Mouse (Mus musculus): Measurements from ENCODE around the gene Rab5c. TPM values are rescaled to one million over a fixed set of nuclear protein-coding genes. Genes with fewer than 3 reads are reported as not detected.

Rab5c gene
- polyA plus RNA-seq, 1 experiment from 2014 or later = 25.2 TPM

- H3K4me1 ChIP-seq = peaks cover 32% of the 10 kb centered on the region
- H3K27me3 ChIP-seq = no peaks in the 10 kb centered on the region; the same call in 1 of the 2 replicates
These were observed 21.4 kb downstream of the Rab5c start for GRCm38 (mm10) chr11:100716649-100717048.

GRCm38 (mm10) chr11:100714948-100715347 lies 23.1 kb downstream of the Rab5c start:
- peaks cover 49% of the 10 kb centered on the region for H3K36me3 ChIP-seq (replicated peaks)

More at GRCm38 (mm10) chr11:100716649-100717048, 21.4 kb downstream of the Rab5c start:
- Histone ChIP-seq H3K4me2 (no peak overlapping the region), H3K9ac (no peak overlapping the region), H3K36me3 (replicated peaks) (peaks cover 42% of the 10 kb centered on the region), H3K4me3 (replicated peaks) (no peak overlapping the region), H3K9me3 (no peaks in the 10 kb centered on the region), H3K27ac (no peak overlapping the region)
- ATAC-seq (ENCODE audit: low FRiP score) = no peak
- 90% methylated on average over 3 of the region's 3 CpGs for WGBS

DNA sequence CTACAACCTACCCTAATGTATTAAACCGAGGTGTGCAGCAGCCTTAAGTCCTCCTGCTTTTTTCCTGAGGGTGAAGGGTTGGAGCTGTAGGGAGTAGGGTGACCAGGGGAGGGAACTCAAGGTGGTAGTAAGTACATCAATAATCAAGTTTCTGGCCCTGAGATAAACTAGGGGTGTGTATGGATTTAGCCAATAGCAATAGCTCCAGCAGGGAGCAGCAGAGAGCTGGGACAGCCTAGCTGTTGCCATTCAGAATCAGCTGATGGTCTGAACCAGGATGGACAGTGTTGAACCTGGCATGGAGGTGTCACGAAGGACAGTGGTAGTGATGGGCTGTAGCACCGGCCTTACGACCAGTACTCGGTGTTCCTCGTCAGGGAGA lies 23.5 kb downstream of the Rab5c start:
- H3K9me3 ChIP-seq = no peaks in the 10 kb centered on the region
- 0 out of 2 replicates have a peak overlapping the region, but pooled peaks have one; percentile 53 for H3K9ac ChIP-seq
- 0 out of 2 replicates have a peak overlapping the region, but pooled peaks have one; percentile 13 for H3K4me3 ChIP-seq (replicated peaks)
- no peak overlapping the region for H3K27ac ChIP-seq
- no peak for ATAC-seq (ENCODE audit: low FRiP score)
- H3K4me2 ChIP-seq = peak overlapping the region; percentile 44
- peaks cover 50% of the 10 kb centered on the region for H3K36me3 ChIP-seq (replicated peaks)
- H3K27me3 ChIP-seq = no peaks in the 10 kb centered on the region; the same call in 1 of the 2 replicates
- H3K4me1 ChIP-seq = peaks cover 27% of the 10 kb centered on the region
- WGBS = 47% methylated on average over 6 of the region's 6 CpGs

More at GRCm38 (mm10) chr11:100714948-100715347, 23.1 kb downstream of the Rab5c start:
- 71% methylated on average over 6 of the region's 6 CpGs for WGBS
- Histone ChIP-seq H3K27ac (no peak overlapping the region), H3K4me1 (peaks cover 27% of the 10 kb centered on the region), H3K4me2 (no peak overlapping the region), H3K4me3 (replicated peaks) (no peak overlapping the region), H3K27me3 (no peaks in the 10 kb centered on the region; the same call in 1 of the 2 replicates), H3K9ac (no peak overlapping the region), H3K9me3 (no peaks in the 10 kb centered on the region)
- ATAC-seq (ENCODE audit: low FRiP score) = no peak

GRCm38 (mm10) chr11:100713735-100714533 lies 24.1 kb downstream of the Rab5c start, which contains the start of gene Hspb9:
Gene Hspb9, plus strand, starts transcription at chr11:100713850.
- H3K9me3 ChIP-seq = no peaks in the 10 kb centered on the region
- WGBS = 4% methylated on average over 38 of the region's 38 CpGs
- 0 out of 2 replicates have a peak within 1 kb of the TSS, but pooled peaks have one; percentile 36 for H3K27ac ChIP-seq
- no peaks in the 10 kb centered on the region; the same call in 1 of the 2 replicates for H3K27me3 ChIP-seq
- ATAC-seq (ENCODE audit: low FRiP score) = no peak
- H3K4me3 ChIP-seq (replicated peaks) = peak within 1 kb of the TSS; percentile 13
- peak within 1 kb of the TSS; percentile 53 for H3K9ac ChIP-seq
- peak within 1 kb of the TSS; percentile 64 for H3K4me2 ChIP-seq
- H3K36me3 ChIP-seq (replicated peaks) = peaks cover 52% of the 10 kb centered on the region
- H3K4me1 ChIP-seq = peaks cover 27% of the 10 kb centered on the region

DNA sequence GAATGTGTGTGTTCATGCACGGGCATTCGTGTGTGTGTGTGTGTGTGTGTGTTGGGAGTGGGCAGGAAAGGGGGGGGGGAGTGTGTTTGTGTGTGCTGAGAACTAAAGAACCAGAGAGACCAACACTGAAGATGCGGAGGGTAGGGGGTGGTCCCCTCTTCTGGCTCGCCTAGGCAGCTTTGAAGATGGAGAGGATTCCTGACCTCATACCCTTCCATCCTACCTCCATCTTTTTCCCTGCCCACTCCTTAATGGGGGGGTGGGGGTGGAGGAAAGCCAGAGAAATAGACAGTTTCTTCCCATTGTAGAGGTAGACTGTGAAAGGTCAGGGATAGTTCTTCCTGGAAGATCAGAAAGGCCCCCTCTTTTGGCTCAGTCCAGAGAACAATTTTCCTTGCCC lies 24.8 kb downstream of the Rab5c start:
- H3K4me1 ChIP-seq = peaks cover 27% of the 10 kb centered on the region
- 0 out of 2 replicates have a peak overlapping the region, but pooled peaks have one; percentile 36 for H3K27ac ChIP-seq
- WGBS = 52% methylated on average over 4 of the region's 4 CpGs
- H3K9me3 ChIP-seq = no peaks in the 10 kb centered on the region
- H3K36me3 ChIP-seq (replicated peaks) = peaks cover 52% of the 10 kb centered on the region
- H3K9ac ChIP-seq = peak overlapping the region; percentile 53; the same call in 1 of the 2 replicates
- H3K4me2 ChIP-seq = no peak overlapping the region
- no peaks in the 10 kb centered on the region; the same call in 1 of the 2 replicates for H3K27me3 ChIP-seq
- no peak for ATAC-seq (ENCODE audit: low FRiP score)
- H3K4me3 ChIP-seq (replicated peaks) = peak overlapping the region; percentile 13

GRCm38 (mm10) chr11:100711783-100712615 lies 26.0 kb downstream of the Rab5c start, which contains the start of gene Kat2a:
Gene Kat2a, minus strand, starts transcription at chr11:100712465.
- peaks cover 27% of the 10 kb centered on the region for H3K4me1 ChIP-seq
- 2% methylated on average over 48 of the region's 48 CpGs for WGBS

DNA sequence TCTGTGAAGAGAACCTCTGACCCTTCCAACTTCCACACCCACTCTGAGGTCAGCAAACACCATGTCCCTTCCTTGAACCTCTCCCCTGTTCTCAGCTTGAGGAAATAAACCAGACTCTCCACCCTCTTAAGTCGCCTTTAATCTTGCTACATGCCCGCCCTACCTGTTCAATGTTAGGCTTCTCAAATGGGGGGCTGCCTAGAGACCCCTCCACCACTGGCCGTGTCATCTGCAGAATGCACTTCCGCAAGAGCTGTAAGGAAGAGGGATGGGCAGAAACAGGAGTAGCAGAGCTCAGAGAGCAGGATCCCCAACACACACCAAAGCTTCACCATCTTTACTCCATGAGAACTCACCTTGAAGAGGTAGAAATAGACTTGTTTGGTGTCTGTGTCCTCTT lies 27.0 kb downstream of the Rab5c start:
- Histone ChIP-seq H3K36me3 (replicated peaks) (peaks cover 53% of the 10 kb centered on the region), H3K4me1 (peaks cover 27% of the 10 kb centered on the region), H3K27me3 (no peaks in the 10 kb centered on the region; the same call in 1 of the 2 replicates), H3K4me2 (peak overlapping the region; percentile 64), H3K9me3 (no peaks in the 10 kb centered on the region), H3K27ac (no peak overlapping the region), H3K9ac (peak overlapping the region; percentile 13; the same call in 1 of the 2 replicates), H3K4me3 (replicated peaks) (no peak overlapping the region)
- ATAC-seq (ENCODE audit: low FRiP score) = no peak
- WGBS = 90% methylated on average over 4 of the region's 4 CpGs

More at GRCm38 (mm10) chr11:100711783-100712615, 26.0 kb downstream of the Rab5c start, which contains the start of gene Kat2a:
- H3K27ac ChIP-seq = peak within 1 kb of the TSS; percentile 59
- peak within 1 kb of the TSS; percentile 94 for H3K4me3 ChIP-seq (replicated peaks)
- peak; percentile 94 for ATAC-seq (ENCODE audit: low FRiP score)
- H3K9ac ChIP-seq = peak within 1 kb of the TSS; percentile 92
- no peaks in the 10 kb centered on the region; the same call in 1 of the 2 replicates for H3K27me3 ChIP-seq
- no peaks in the 10 kb centered on the region for H3K9me3 ChIP-seq
- peak within 1 kb of the TSS; percentile 64 for H3K4me2 ChIP-seq
- peaks cover 53% of the 10 kb centered on the region for H3K36me3 ChIP-seq (replicated peaks)

GRCm38 (mm10) chr11:100710528-100710927 lies 27.5 kb downstream of the Rab5c start:
- no peak overlapping the region for H3K9ac ChIP-seq
- H3K36me3 ChIP-seq (replicated peaks) = peaks cover 53% of the 10 kb centered on the region
- no peak overlapping the region for H3K4me3 ChIP-seq (replicated peaks)
- ATAC-seq (ENCODE audit: low FRiP score) = no peak
- WGBS = 94% methylated on average over 15 of the region's 15 CpGs
- H3K4me1 ChIP-seq = peaks cover 27% of the 10 kb centered on the region
- H3K27ac ChIP-seq = no peak overlapping the region
- H3K27me3 ChIP-seq = no peaks in the 10 kb centered on the region; the same call in 1 of the 2 replicates
- H3K4me2 ChIP-seq = no peak overlapping the region
- no peaks in the 10 kb centered on the region for H3K9me3 ChIP-seq

DNA sequence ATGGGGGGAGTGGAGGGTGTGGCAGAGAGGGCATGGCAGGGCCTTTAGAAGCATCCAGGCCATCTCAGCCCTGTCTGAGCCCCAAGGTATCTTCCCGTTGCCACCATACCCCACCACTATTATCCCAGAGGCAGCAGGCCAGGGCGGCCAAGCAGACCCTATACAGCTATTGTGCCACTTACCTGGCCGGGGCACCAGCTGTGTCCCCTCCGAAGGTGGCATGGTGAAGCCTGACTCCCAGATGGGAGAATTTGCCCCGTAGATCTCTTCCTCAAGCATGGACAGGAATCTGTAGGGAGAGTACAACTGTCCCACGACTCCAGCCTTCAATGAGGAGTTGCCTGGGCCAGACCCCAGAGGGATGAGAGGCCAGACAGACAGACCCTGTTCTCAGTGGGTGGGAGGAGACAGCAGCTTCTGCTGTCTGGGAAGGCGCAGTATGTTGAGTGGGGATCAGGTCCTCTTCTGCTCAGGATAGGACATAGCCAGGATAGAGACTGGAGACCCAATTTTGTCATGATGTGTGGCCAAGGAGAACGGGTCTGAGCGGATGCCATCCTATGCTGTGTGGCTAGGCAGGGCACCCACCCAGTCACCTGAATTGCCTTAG lies 28.7 kb downstream of the Rab5c start:
- peaks cover 62% of the 10 kb centered on the region for H3K36me3 ChIP-seq (replicated peaks)
- H3K9ac ChIP-seq = no peak overlapping the region
- H3K4me1 ChIP-seq = peaks cover 24% of the 10 kb centered on the region
- no peak overlapping the region for H3K4me3 ChIP-seq (replicated peaks)
- 93% methylated on average over 9 of the region's 9 CpGs for WGBS
- H3K9me3 ChIP-seq = no peaks in the 10 kb centered on the region
- no peak overlapping the region for H3K4me2 ChIP-seq
- no peak overlapping the region for H3K27ac ChIP-seq
- H3K27me3 ChIP-seq = no peaks in the 10 kb centered on the region; the same call in 1 of the 2 replicates
- ATAC-seq (ENCODE audit: low FRiP score) = no peak

DNA sequence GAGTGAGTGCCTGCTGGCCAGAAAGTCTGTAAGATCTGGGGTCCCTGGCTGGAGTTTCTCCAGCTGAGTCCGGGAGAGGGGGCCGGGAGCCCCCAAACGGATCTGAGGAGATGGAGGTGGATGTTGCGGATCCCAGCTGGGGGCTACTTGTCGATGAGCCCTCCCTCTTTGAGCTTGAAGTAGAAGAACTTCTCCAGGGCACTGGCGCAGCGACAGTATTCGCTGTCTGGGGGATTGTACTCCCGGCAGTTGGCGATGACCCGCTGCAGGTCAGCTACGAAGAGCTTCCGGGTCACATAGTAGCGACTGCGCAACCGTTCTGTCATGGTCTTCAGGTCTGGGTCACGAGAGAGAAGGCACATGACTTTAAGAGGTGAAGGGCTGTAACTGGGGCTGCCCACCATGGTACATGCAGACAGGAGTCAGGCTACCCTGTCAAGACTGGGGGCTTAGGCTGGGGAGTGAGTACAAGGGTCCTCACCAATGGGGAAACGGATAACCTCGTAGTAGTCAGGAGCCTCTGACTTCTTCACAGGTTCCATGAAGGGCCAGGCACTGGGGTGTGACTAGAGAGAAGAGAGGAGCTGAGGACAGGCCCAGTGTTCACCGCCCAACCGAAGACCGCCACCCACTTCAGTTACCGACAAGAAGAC lies 32.8 kb downstream of the Rab5c start:
- Histone ChIP-seq H3K27ac (no peak overlapping the region), H3K27me3 (peaks cover 9% of the 10 kb centered on the region; the same call in 1 of the 2 replicates), H3K9ac (no peak overlapping the region), H3K36me3 (replicated peaks) (peaks cover 59% of the 10 kb centered on the region), H3K4me3 (replicated peaks) (no peak overlapping the region), H3K9me3 (no peaks in the 10 kb centered on the region), H3K4me1 (peaks cover 6% of the 10 kb centered on the region), H3K4me2 (no peak overlapping the region)
- 93% methylated on average over 23 of the region's 23 CpGs for WGBS
- ATAC-seq (ENCODE audit: low FRiP score) = no peak
